Mouse (Mus musculus) lung, embryonic 14.5 days (tissue): Measurements from ENCODE around the gene Olfr1023. TPM values are rescaled to one million over a fixed set of nuclear protein-coding genes. Genes with fewer than 3 reads are reported as not detected.

Experiments used
- ATAC-seq: fragments of 200-750 bp; cut with Nextera tagmentation; 2 replicates; pipeline ENCODE4 v1.8.0; 2017; ENCODE audit warnings: mild to moderate bottlenecking, moderate TSS enrichment, moderate library complexity; ENCODE audit not compliant: insufficient read depth
- DNase-seq: peaks from one replicate; pipeline ENCODE4 v3.0.0-alpha.2; 2015
- H3K27ac ChIP-seq: fragments of 300-500 bp; sonication (generic); 2 replicates; pipeline ENCODE4 v1.5.1; 2014; ENCODE audit warnings: low read depth, mild to moderate bottlenecking, moderate library complexity
- H3K27me3 ChIP-seq: fragments of 300-500 bp; sonication (generic); 2 replicates; pipeline ENCODE4 v1.6.1; 2014; ENCODE audit warnings: low read length, control low read depth; ENCODE audit not compliant: insufficient read depth
- H3K36me3 ChIP-seq: fragments of 300-500 bp; sonication (generic); 2 replicates; pipeline ENCODE4 v1.6.1; 2014; ENCODE audit warnings: control low read depth; ENCODE audit not compliant: insufficient read depth
- H3K4me1 ChIP-seq: fragments of 300-500 bp; sonication (generic); 2 replicates; pipeline ENCODE4 v1.6.1; 2014; ENCODE audit warnings: antibody characterized with exemption, control low read depth; ENCODE audit not compliant: insufficient read depth
- H3K4me2 ChIP-seq: fragments of 300-500 bp; sonication (generic); 2 replicates; pipeline ENCODE4 v1.6.1; 2014; ENCODE audit warnings: mild to moderate bottlenecking
- H3K4me3 ChIP-seq: fragments of 300-500 bp; sonication (generic); 2 replicates; pipeline ENCODE4 v1.5.1; 2014; ENCODE audit warnings: low read depth, low read length
- H3K9ac ChIP-seq: fragments of 300-500 bp; sonication (generic); 2 replicates; pipeline ENCODE4 v1.6.1; 2014
- H3K9me3 ChIP-seq: fragments of 300-500 bp; sonication (generic); 2 replicates; pipeline ENCODE4 v1.6.1; 2016; ENCODE audit warnings: low read depth, low read length, control low read depth
- CTCF ChIP-seq: IDR thresholded peaks from 2 replicates; pipeline ENCODE4 v1.5.1; 2016; ENCODE audit warnings: antibody characterized with exemption, low read depth
- WGBS: fragments of 180-500 bp; shearing (Covaris S2); extraction: QIAGEN DNeasy Blood & Tissue Kit; methylation state at CpG from one replicate; pipeline ENCODE4 v1.1.7; 2014; 5-methylcytosine and 5-hydroxymethylcytosine counted together
- polyA plus RNA-seq: library from polyadenylated mRNA; unstranded; fragments of >200 nt; fragmentation: Nextera tagmentation; extraction: Ambion mirVana; gene quantifications from 2 replicates; pipeline ENCODE4 v1.2.1, GENCODE M21; 2014

Olfr1023 gene
- not detected in 2 replicates for polyA plus RNA-seq

- H3K36me3 ChIP-seq = no peaks in the 10 kb centered on the region
These were observed at the start of gene Olfr1023 for GRCm38 (mm10) chr2:85885340-85885739. TSS of gene Olfr1023 (plus strand) at chr2:85885640.

GRCm38 (mm10) chr2:85845383-85845782 is 40.1 kb upstream of the Olfr1023 start, which contains the start of gene Olfr1019:
TSS of gene Olfr1019 (minus strand) at chr2:85845483.
- Histone ChIP-seq H3K36me3 (no peaks in the 10 kb centered on the region), H3K4me1 (no peaks in the 10 kb centered on the region), H3K4me3 (no peak within 1 kb of the TSS), H3K9me3 (no peaks in the 10 kb centered on the region), H3K27ac (no peak within 1 kb of the TSS), H3K27me3 (no peaks in the 10 kb centered on the region), H3K9ac (no peak within 1 kb of the TSS), H3K4me2 (no peak within 1 kb of the TSS)
- DNase-seq (no peak), ATAC-seq (no peak)
- no peak for TF ChIP-seq CTCF

More at GRCm38 (mm10) chr2:85885340-85885739, at the start of gene Olfr1023:
- no peak within 1 kb of the TSS for H3K4me3 ChIP-seq
- no peaks in the 10 kb centered on the region for H3K9me3 ChIP-seq
- H3K4me1 ChIP-seq = no peaks in the 10 kb centered on the region
- no peaks in the 10 kb centered on the region for H3K27me3 ChIP-seq
- WGBS = 64% methylated on average over 2 of the region's 2 CpGs
- ATAC-seq = no peak
- H3K9ac ChIP-seq = no peak within 1 kb of the TSS
- H3K4me2 ChIP-seq = no peak within 1 kb of the TSS
- no peak for TF ChIP-seq CTCF
- DNase-seq = no peak
- no peak within 1 kb of the TSS for H3K27ac ChIP-seq

- no peaks in the 10 kb centered on the region for H3K4me1 ChIP-seq
- no peak within 1 kb of the TSS for H3K4me2 ChIP-seq
- no peaks in the 10 kb centered on the region for H3K9me3 ChIP-seq
- no peak within 1 kb of the TSS for H3K27ac ChIP-seq
- H3K9ac ChIP-seq = no peak within 1 kb of the TSS
- no peaks in the 10 kb centered on the region for H3K27me3 ChIP-seq
- no peak for ATAC-seq
- 81% methylated on average over 1 of the region's 1 CpGs for WGBS
- TF ChIP-seq CTCF = no peak
- no peak within 1 kb of the TSS for H3K4me3 ChIP-seq
- no peak for DNase-seq
- H3K36me3 ChIP-seq = no peaks in the 10 kb centered on the region
These were observed 38.7 kb upstream of the Olfr1023 start, which contains the start of gene Olfr1020 for GRCm38 (mm10) chr2:85846730-85847129. TSS of gene Olfr1020 (plus strand) at chr2:85847030.

GRCm38 (mm10) chr2:85868294-85868693 is 17.1 kb upstream of the Olfr1023 start, which contains the start of gene Olfr1022:
TSS of gene Olfr1022 (plus strand) at chr2:85868594.
- Histone ChIP-seq H3K9me3 (no peaks in the 10 kb centered on the region), H3K4me2 (no peak within 1 kb of the TSS), H3K4me1 (no peaks in the 10 kb centered on the region), H3K27ac (no peak within 1 kb of the TSS), H3K9ac (no peak within 1 kb of the TSS), H3K36me3 (no peaks in the 10 kb centered on the region), H3K27me3 (no peaks in the 10 kb centered on the region), H3K4me3 (no peak within 1 kb of the TSS)
- ATAC-seq (no peak), DNase-seq (no peak)
- no peak for TF ChIP-seq CTCF
- WGBS = 35% methylated on average over 2 of the region's 2 CpGs

GRCm38 (mm10) chr2:85904952-85905351 is 19.5 kb downstream of the Olfr1023 start, which contains the start of gene Olfr1024:
TSS of gene Olfr1024 (minus strand) at chr2:85905052.
- no peak for DNase-seq
- no peaks in the 10 kb centered on the region for H3K27me3 ChIP-seq
- H3K4me1 ChIP-seq = no peaks in the 10 kb centered on the region
- no peaks in the 10 kb centered on the region for H3K36me3 ChIP-seq
- no peak within 1 kb of the TSS for H3K4me3 ChIP-seq
- no peak within 1 kb of the TSS for H3K9ac ChIP-seq
- no peak within 1 kb of the TSS for H3K27ac ChIP-seq
- no peaks in the 10 kb centered on the region for H3K9me3 ChIP-seq
- no peak within 1 kb of the TSS for H3K4me2 ChIP-seq
- TF ChIP-seq CTCF = no peak
- ATAC-seq = no peak
- WGBS = 83% methylated on average over 3 of the region's 3 CpGs

- no peaks in the 10 kb centered on the region for H3K4me1 ChIP-seq
- no peaks in the 10 kb centered on the region for H3K36me3 ChIP-seq
- H3K27me3 ChIP-seq = no peaks in the 10 kb centered on the region
- no peak overlapping the region for H3K9ac ChIP-seq
- H3K4me3 ChIP-seq = no peak overlapping the region
- H3K9me3 ChIP-seq = no peaks in the 10 kb centered on the region
- no peak overlapping the region for H3K27ac ChIP-seq
- ATAC-seq (no peak), DNase-seq (no peak)
- H3K4me2 ChIP-seq = no peak overlapping the region
- TF ChIP-seq CTCF = no peak
These were observed 27.8 kb downstream of the Olfr1023 start for GRCm38 (mm10) chr2:85913197-85913596.

- no peaks in the 10 kb centered on the region for H3K36me3 ChIP-seq
- no peak for TF ChIP-seq CTCF
- no peak within 1 kb of the TSS for H3K9ac ChIP-seq
- DNase-seq = no peak
- H3K27ac ChIP-seq = no peak within 1 kb of the TSS
- H3K4me1 ChIP-seq = no peaks in the 10 kb centered on the region
- 59% methylated on average over 1 of the region's 1 CpGs for WGBS
- no peaks in the 10 kb centered on the region for H3K27me3 ChIP-seq
- no peak for ATAC-seq
- H3K4me3 ChIP-seq = no peak within 1 kb of the TSS
- H3K4me2 ChIP-seq = no peak within 1 kb of the TSS
- no peaks in the 10 kb centered on the region for H3K9me3 ChIP-seq
These were observed 29.5 kb downstream of the Olfr1023 start, which contains the start of gene Olfr1025-ps1 for GRCm38 (mm10) chr2:85914893-85915292. TSS of gene Olfr1025-ps1 (plus strand) at chr2:85915193.
